Mouse (Mus musculus): ENCODE measurements at regions not wholly inside any gene's neighbourhood (a gene's known extent, or its start where the extent isn't known, plus 50 kb on each side); places are given as distances from the start of the nearest gene placed in this dataset.

DNA sequence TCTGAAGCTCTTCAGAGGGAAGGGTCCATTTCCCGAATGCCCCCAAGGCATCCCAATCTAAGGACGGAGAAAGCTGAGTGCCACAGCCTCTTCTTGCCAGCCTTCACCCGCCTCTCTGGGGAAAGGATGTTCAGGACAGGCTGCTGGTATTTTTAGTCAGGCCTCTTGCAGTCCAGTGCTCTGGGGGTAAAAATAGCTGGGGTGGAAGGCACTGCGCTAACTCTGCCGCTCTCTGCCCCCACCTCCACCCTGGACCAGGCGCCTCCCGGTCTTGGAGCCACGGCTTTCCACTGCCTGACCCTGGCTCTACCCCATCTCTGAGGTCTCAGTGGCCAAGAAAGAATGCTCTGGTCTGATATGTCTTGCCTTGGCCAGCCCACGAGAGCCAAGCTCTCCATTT lies 128.9 kb downstream of the Vegfa start:
- no peaks in the 10 kb centered on the region for H3K9me3 ChIP-seq
- no peaks in the 10 kb centered on the region for H3K27me3 ChIP-seq (ENCODE audit: insufficient read depth, poor library complexity, severe bottlenecking)
- H3K4me3 ChIP-seq: no peak overlapping the region
- peak overlapping the region; percentile 73 for H3K27ac ChIP-seq
- no peaks in the 10 kb centered on the region for H3K36me3 ChIP-seq
- no peak for DNase-seq (ENCODE audit: low spot score)
- H3K4me1 ChIP-seq: peaks cover 35% of the 10 kb centered on the region
- WGBS: 47% methylated on average over 9 of the region's 9 CpGs

- 87% methylated on average over 7 of the region's 7 CpGs for WGBS
- DNase-seq (ENCODE audit: low spot score): no peak
- no peak overlapping the region for H3K4me3 ChIP-seq
- H3K27ac ChIP-seq: peak overlapping the region; percentile 73
- no peaks in the 10 kb centered on the region for H3K9me3 ChIP-seq
- H3K27me3 ChIP-seq (ENCODE audit: insufficient read depth, poor library complexity, severe bottlenecking): no peaks in the 10 kb centered on the region
- H3K4me1 ChIP-seq: peaks cover 31% of the 10 kb centered on the region
- H3K36me3 ChIP-seq: no peaks in the 10 kb centered on the region
Observed at GRCm38 (mm10) chr17:45902668-45903067, 129.5 kb downstream of the Vegfa start.

DNA sequence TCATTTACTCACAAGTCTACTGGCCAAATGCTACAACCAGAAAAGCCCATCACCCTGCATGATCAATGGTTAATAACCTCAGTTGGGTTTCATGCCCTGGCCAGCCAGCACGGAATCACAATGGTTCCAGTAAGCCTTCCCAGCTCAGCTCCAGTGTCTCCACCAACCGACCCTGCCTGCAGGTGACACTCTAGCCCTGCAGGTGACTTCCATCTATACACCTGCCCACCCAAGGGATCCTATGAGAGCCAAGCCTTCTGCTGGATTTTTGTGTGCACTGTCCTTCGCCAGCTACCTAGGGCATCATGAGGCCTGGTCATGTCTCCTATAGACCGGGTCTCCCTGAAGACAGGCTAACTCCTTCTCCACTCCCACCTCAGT lies 135.3 kb downstream of the Vegfa start:
- Histone ChIP-seq H3K27me3 (ENCODE audit: insufficient read depth, poor library complexity, severe bottlenecking) (no peaks in the 10 kb centered on the region), H3K4me3 (no peak overlapping the region), H3K27ac (no peak overlapping the region), H3K36me3 (no peaks in the 10 kb centered on the region), H3K9me3 (no peaks in the 10 kb centered on the region), H3K4me1 (peaks cover 16% of the 10 kb centered on the region)
- WGBS: 80% methylated on average over 4 of the region's 4 CpGs
- no peak for DNase-seq (ENCODE audit: low spot score)

GRCm38 (mm10) chr17:45896142-45896921 lies 135.8 kb downstream of the Vegfa start:
- 0 out of 2 replicates have a peak, but pooled peaks cover under 1% of the 10 kb centered on the region for H3K27me3 ChIP-seq (ENCODE audit: insufficient read depth, poor library complexity, severe bottlenecking)
- H3K4me3 ChIP-seq: no peak overlapping the region
- no peak overlapping the region for H3K27ac ChIP-seq
- WGBS: 60% methylated on average over 12 of the region's 12 CpGs
- H3K36me3 ChIP-seq: no peaks in the 10 kb centered on the region
- H3K4me1 ChIP-seq: peaks cover 16% of the 10 kb centered on the region
- no peak for DNase-seq (ENCODE audit: low spot score)
- H3K9me3 ChIP-seq: no peaks in the 10 kb centered on the region

GRCm38 (mm10) chr17:45894166-45894565 lies 138.0 kb downstream of the Vegfa start:
- H3K27me3 ChIP-seq (ENCODE audit: insufficient read depth, poor library complexity, severe bottlenecking): peaks cover 17% of the 10 kb centered on the region; the same call in 1 of the 2 replicates
- no peak overlapping the region for H3K27ac ChIP-seq
- no peak for DNase-seq (ENCODE audit: low spot score)
- no peaks in the 10 kb centered on the region for H3K36me3 ChIP-seq
- 82% methylated on average over 5 of the region's 5 CpGs for WGBS
- H3K4me3 ChIP-seq: no peak overlapping the region
- no peaks in the 10 kb centered on the region for H3K9me3 ChIP-seq
- peaks cover 22% of the 10 kb centered on the region for H3K4me1 ChIP-seq

DNA sequence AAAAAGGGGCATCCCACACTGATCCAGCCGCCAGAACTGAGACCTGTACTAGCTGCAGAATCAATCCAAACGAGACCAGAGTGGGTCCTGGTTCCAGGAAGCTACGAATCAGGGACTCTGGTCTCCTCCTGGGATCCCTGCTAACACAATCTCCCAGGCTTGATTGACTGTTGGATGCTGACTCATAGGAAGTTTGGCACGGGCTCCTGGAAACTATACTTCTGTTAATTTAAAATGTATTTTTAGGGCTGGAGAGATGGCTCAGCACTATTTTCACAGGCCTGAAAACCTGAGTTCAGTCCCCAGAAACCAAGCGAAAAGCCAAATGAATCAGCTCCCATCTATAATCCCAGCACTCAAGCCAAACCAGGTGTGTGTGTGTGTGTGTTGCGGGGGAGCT lies 138.5 kb downstream of the Vegfa start:
- Histone ChIP-seq H3K27ac (no peak overlapping the region), H3K36me3 (no peaks in the 10 kb centered on the region), H3K27me3 (ENCODE audit: insufficient read depth, poor library complexity, severe bottlenecking) (peaks cover 17% of the 10 kb centered on the region; the same call in 1 of the 2 replicates), H3K4me3 (no peak overlapping the region), H3K4me1 (peaks cover 27% of the 10 kb centered on the region), H3K9me3 (no peaks in the 10 kb centered on the region)
- DNase-seq (ENCODE audit: low spot score): no peak
- 71% methylated on average over 6 of the region's 6 CpGs for WGBS

DNA sequence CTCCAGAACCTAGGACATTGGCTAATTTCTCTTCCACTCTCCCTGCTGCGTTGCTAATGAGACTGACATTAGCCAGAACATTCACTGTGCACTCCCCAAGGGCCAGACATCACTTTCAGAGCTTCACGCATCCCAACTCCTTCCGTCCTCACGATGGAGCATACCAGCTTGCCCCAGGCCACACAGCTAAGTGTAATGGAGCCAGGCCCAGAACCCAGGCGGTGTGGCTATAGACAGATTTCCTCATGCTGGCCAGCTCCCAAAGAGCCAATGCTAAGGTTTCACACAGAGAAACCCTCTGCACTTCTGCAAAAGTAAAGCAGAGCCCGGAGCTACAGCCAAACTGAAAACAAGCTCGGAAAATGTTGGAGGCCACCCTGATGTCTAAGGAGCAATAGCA lies 139.1 kb downstream of the Vegfa start:
- Histone ChIP-seq H3K27me3 (ENCODE audit: insufficient read depth, poor library complexity, severe bottlenecking) (peaks cover 17% of the 10 kb centered on the region; the same call in 1 of the 2 replicates), H3K4me1 (peaks cover 31% of the 10 kb centered on the region), H3K9me3 (no peaks in the 10 kb centered on the region), H3K27ac (no peak overlapping the region), H3K4me3 (no peak overlapping the region), H3K36me3 (no peaks in the 10 kb centered on the region)
- DNase-seq (ENCODE audit: low spot score): no peak
- 74% methylated on average over 7 of the region's 7 CpGs for WGBS

GRCm38 (mm10) chr17:45889451-45889850 lies 142.7 kb downstream of the Vegfa start:
- Histone ChIP-seq H3K4me1 (peaks cover 46% of the 10 kb centered on the region), H3K9me3 (no peaks in the 10 kb centered on the region), H3K27me3 (ENCODE audit: insufficient read depth, poor library complexity, severe bottlenecking) (peaks cover 25% of the 10 kb centered on the region; the same call in 1 of the 2 replicates), H3K4me3 (no peak overlapping the region), H3K27ac (peak overlapping the region; percentile 32), H3K36me3 (no peaks in the 10 kb centered on the region)
- WGBS: 52% methylated on average over 8 of the region's 8 CpGs
- DNase-seq (ENCODE audit: low spot score): no peak

- H3K4me1 ChIP-seq: peaks cover 46% of the 10 kb centered on the region
- H3K4me3 ChIP-seq: no peak overlapping the region
- peaks cover 25% of the 10 kb centered on the region; the same call in 1 of the 2 replicates for H3K27me3 ChIP-seq (ENCODE audit: insufficient read depth, poor library complexity, severe bottlenecking)
- no peaks in the 10 kb centered on the region for H3K9me3 ChIP-seq
- H3K36me3 ChIP-seq: no peaks in the 10 kb centered on the region
- no peak for DNase-seq (ENCODE audit: low spot score)
- H3K27ac ChIP-seq: peak overlapping the region; percentile 32
- 61% methylated on average over 7 of the region's 7 CpGs for WGBS
Observed at GRCm38 (mm10) chr17:45889051-45889450, 143.1 kb downstream of the Vegfa start.

GRCm38 (mm10) chr17:45886420-45887049 lies 145.6 kb downstream of the Vegfa start:
- H3K4me1 ChIP-seq: peaks cover 48% of the 10 kb centered on the region
- 5% methylated on average over 17 of the region's 17 CpGs for WGBS
- H3K36me3 ChIP-seq: no peaks in the 10 kb centered on the region
- peaks cover 25% of the 10 kb centered on the region; the same call in 1 of the 2 replicates for H3K27me3 ChIP-seq (ENCODE audit: insufficient read depth, poor library complexity, severe bottlenecking)
- peak overlapping the region; percentile 43 for H3K27ac ChIP-seq
- DNase-seq (ENCODE audit: low spot score): no peak
- H3K9me3 ChIP-seq: no peaks in the 10 kb centered on the region
- H3K4me3 ChIP-seq: peak overlapping the region; percentile 13

GRCm38 (mm10) chr17:45885461-45886336 lies 146.5 kb downstream of the Vegfa start:
- peaks cover 48% of the 10 kb centered on the region for H3K4me1 ChIP-seq
- WGBS: 51% methylated on average over 24 of the region's 24 CpGs
- H3K4me3 ChIP-seq: peak overlapping the region; percentile 13; the same call in 1 of the 2 replicates
- no peak for DNase-seq (ENCODE audit: low spot score)
- H3K36me3 ChIP-seq: no peaks in the 10 kb centered on the region
- peaks cover 18% of the 10 kb centered on the region; the same call in 1 of the 2 replicates for H3K27me3 ChIP-seq (ENCODE audit: insufficient read depth, poor library complexity, severe bottlenecking)
- peak overlapping the region; percentile 43 for H3K27ac ChIP-seq
- no peaks in the 10 kb centered on the region for H3K9me3 ChIP-seq

- Histone ChIP-seq H3K9me3 (no peaks in the 10 kb centered on the region), H3K4me1 (peaks cover 53% of the 10 kb centered on the region), H3K27me3 (ENCODE audit: insufficient read depth, poor library complexity, severe bottlenecking) (peaks cover 8% of the 10 kb centered on the region; the same call in 1 of the 2 replicates), H3K36me3 (no peaks in the 10 kb centered on the region), H3K4me3 (no peak overlapping the region), H3K27ac (no peak overlapping the region)
- DNase-seq (ENCODE audit: low spot score): no peak
- WGBS: 66% methylated on average over 9 of the region's 9 CpGs
Observed at GRCm38 (mm10) chr17:45884021-45884722, 148.0 kb downstream of the Vegfa start.

All from heart, embryonic 10.5 days (tissue).